Mouse (Mus musculus) CH12.LX (cell line): ENCODE measurements around the gene Plekha6. TPM values are rescaled to one million over a fixed set of nuclear protein-coding genes. Genes with fewer than 3 reads are reported as not detected.

Experiments used
- DNase-seq: peaks from one replicate; pipeline ENCODE4 v3.0.0-alpha.2; 2013; ENCODE audit errors: extremely low read depth
- H3K27ac ChIP-seq: 2 replicates; pipeline ENCODE4 v1.5.1; 2012; ENCODE audit warnings: low read depth, mild to moderate bottlenecking, control low read depth, moderate library complexity; ENCODE audit not compliant: insufficient read depth
- H3K27me3 ChIP-seq: replicated peaks from 2 replicates; pipeline ENCODE3; 2012; ENCODE audit warnings: inconsistent platforms
- H3K36me3 ChIP-seq, 2 experiments: replicated peaks in 1 of 2; 2 replicates each; pipeline versions ENCODE3 to v1.6.1; 2012; ENCODE audit warnings: inconsistent platforms in 1 of 2, low read length in 1 of 2, mild to moderate bottlenecking in 1 of 2, mixed read lengths in 1 of 2, moderate library complexity in 1 of 2; ENCODE audit not compliant: control insufficient read depth in 1 of 2, insufficient read depth in 1 of 2
- H3K4me1 ChIP-seq, 2 experiments: 2 replicates each; pipeline ENCODE4 v1.6.1; 2012; ENCODE audit warnings: inconsistent platforms in 1 of 2, moderate library complexity in 1 of 2; ENCODE audit not compliant: insufficient read depth in 2 of 2, control insufficient read depth in 1 of 2
- H3K4me2 ChIP-seq: 2 replicates; pipeline ENCODE4 v1.6.1; 2012; ENCODE audit warnings: low read depth, mild to moderate bottlenecking, control low read depth; ENCODE audit not compliant: poor library complexity, insufficient read depth, severe bottlenecking
- H3K4me3 ChIP-seq, 3 experiments: fragments of 150-350 bp in 1 of 3; sonication (generic) in 1 of 3; replicated peaks in 1 of 3; 2 replicates each; pipeline versions ENCODE3 to v1.5.1; 2011 to 2012; ENCODE audit warnings: low read depth in 2 of 3, low read length in 2 of 3, mild to moderate bottlenecking in 2 of 3, moderate library complexity in 2 of 3, control low read depth in 1 of 3, improper control_type of control experiment in 1 of 3, inconsistent platforms in 1 of 3, mixed read lengths in 1 of 3; ENCODE audit not compliant: poor library complexity in 1 of 3
- H3K79me2 ChIP-seq: replicated peaks from 2 replicates; pipeline ENCODE4 v1.6.1; 2012; ENCODE audit warnings: mild to moderate bottlenecking, moderate library complexity; ENCODE audit not compliant: control insufficient read depth, poor library complexity, insufficient read depth, severe bottlenecking; ENCODE audit errors: extremely low read depth
- H3K9ac ChIP-seq: 2 replicates; pipeline ENCODE4 v1.6.1; 2012; ENCODE audit warnings: low read depth, mild to moderate bottlenecking, control low read depth, moderate library complexity; ENCODE audit not compliant: insufficient read depth
- H3K9me3 ChIP-seq: replicated peaks from 2 replicates; pipeline ENCODE3; 2012; ENCODE audit warnings: low read length, inconsistent platforms, mixed read lengths
- CHD2 ChIP-seq: IDR thresholded peaks from 2 replicates; pipeline ENCODE4 v1.6.1; 2011; ENCODE audit warnings: low read length, improper control_type of control experiment
- ETS1 ChIP-seq: conservative IDR thresholded peaks from 2 replicates; pipeline ENCODE4 v1.6.1; 2012; ENCODE audit warnings: low read depth, mild to moderate bottlenecking, inconsistent platforms, low read length, improper control_type of control experiment, moderate library complexity
- JUN ChIP-seq: IDR thresholded peaks from 2 replicates; pipeline ENCODE4 v1.6.1; 2011; ENCODE audit warnings: low read depth, mild to moderate bottlenecking, low read length, improper control_type of control experiment, moderate library complexity; ENCODE audit not compliant: insufficient read depth
- JUND ChIP-seq: conservative IDR thresholded peaks from 2 replicates; pipeline ENCODE4 v1.6.1; 2011; ENCODE audit warnings: low read depth, low read length, improper control_type of control experiment
- MAFK ChIP-seq: IDR thresholded peaks from 2 replicates; pipeline ENCODE4 v1.6.1; 2011; ENCODE audit warnings: low read length, improper control_type of control experiment; ENCODE audit not compliant: insufficient replicate concordance
- RAD21 ChIP-seq: IDR thresholded peaks from 2 replicates; pipeline ENCODE4 v1.6.1; 2011; ENCODE audit warnings: low read depth, mild to moderate bottlenecking, low read length, improper control_type of control experiment, moderate library complexity
- RCOR1 ChIP-seq: conservative IDR thresholded peaks from 2 replicates; pipeline ENCODE4 v1.6.1; 2012; ENCODE audit warnings: low read depth, mild to moderate bottlenecking, inconsistent platforms, low read length, improper control_type of control experiment
- SIN3A ChIP-seq: IDR thresholded peaks from 2 replicates; pipeline ENCODE4 v1.6.1; 2012; ENCODE audit warnings: low read length, improper control_type of control experiment, inconsistent platforms
- TBP ChIP-seq: conservative IDR thresholded peaks from 2 replicates; pipeline ENCODE4 v1.6.1; 2011; ENCODE audit warnings: low read depth, low read length, improper control_type of control experiment
- ZNF384 ChIP-seq: IDR thresholded peaks from 2 replicates; pipeline ENCODE4 v1.6.1; 2012; ENCODE audit warnings: low read depth, low read length, improper control_type of control experiment, inconsistent platforms
- dilution Hi-C: fragments of 300-500 bp; cut with MboI; formaldehyde crosslinking; loops from 2 replicates; pipeline ENCODE4 v1.14.3; 2020; ENCODE audit warnings: low sequenced_read_pairs; ENCODE audit not compliant: extremely low pct_unique_long_range_greater_than_20kb, extremely low pct_ligation_motif_present
- in situ Hi-C: fragments of 300-500 bp; cut with MboI; formaldehyde crosslinking; loops from 3 replicates; pipeline ENCODE4 v1.14.3; 2019; ENCODE audit warnings: low sequenced_read_pairs, low pct_ligation_motif_present, low pct_unique_long_range_greater_than_20kb, mixed read lengths
- polyA plus RNA-seq: library from polyadenylated mRNA; unstranded; fragments of >175 nt; gene quantifications from 2 replicates; pipeline ENCODE4 v1.2.1, GENCODE M21; 2012; ENCODE audit warnings: low read depth; ENCODE audit not compliant: insufficient read length
- total RNA-seq, 2 experiments: library from RNA; depleted of rRNA; stranded (reverse); fragments of 300-350 nt in 1 of 2; fragments of >200 nt in 1 of 2; gene quantifications; 2 replicates each; pipeline ENCODE4 v1.2.3; 2012 to 2014

Plekha6 gene
- total and polyA plus RNA-seq, 3 experiments: 0.07 TPM; not detected in 2

DNA sequence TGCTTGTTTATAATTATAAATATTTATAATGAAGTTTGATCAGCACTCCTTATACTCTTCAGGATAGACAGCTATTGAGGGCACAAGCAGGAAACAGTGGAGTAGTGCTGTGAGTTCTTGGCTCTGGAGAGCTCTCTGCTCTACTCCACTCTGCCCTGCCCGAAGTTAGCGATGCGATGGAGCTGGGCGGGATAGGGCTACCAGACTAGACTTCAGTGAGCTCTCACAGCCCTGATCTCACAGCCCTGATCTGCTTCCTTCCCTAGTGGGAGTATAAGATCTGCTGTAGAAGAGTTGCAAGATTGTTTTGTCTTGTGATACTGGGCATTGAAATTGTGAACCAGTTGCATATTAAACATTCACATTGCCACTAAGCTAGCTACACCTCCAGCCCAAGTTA, 29.1 kb upstream of the Plekha6 start:
- no peak for DNase-seq
- in situ Hi-C loops: no loop called here
- H3K79me2 ChIP-seq: peaks cover 81% of the 10 kb centered on the region
- TF ChIP-seq RCOR1 (no peak), SIN3A (peak; percentile 17; the same call in 1 of the 2 replicates)
- peaks cover 4 to 28% of the 10 kb centered on the region in 2 experiments; a peak in 3 of 4 replicates for H3K4me1 ChIP-seq
- H3K27ac ChIP-seq: no peak overlapping the region
- no peaks in the 10 kb centered on the region for H3K9me3 ChIP-seq
- H3K4me3 ChIP-seq: peak overlapping the region; percentile 94 to 99 (median 98)
- H3K36me3 ChIP-seq: peaks cover 57 to 66% of the 10 kb centered on the region in 2 experiments
- H3K9ac ChIP-seq: peak overlapping the region; percentile 91
- no peaks in the 10 kb centered on the region for H3K27me3 ChIP-seq
- peak overlapping the region; percentile 91 for H3K4me2 ChIP-seq
- dilution Hi-C loops: no loop called here

DNA sequence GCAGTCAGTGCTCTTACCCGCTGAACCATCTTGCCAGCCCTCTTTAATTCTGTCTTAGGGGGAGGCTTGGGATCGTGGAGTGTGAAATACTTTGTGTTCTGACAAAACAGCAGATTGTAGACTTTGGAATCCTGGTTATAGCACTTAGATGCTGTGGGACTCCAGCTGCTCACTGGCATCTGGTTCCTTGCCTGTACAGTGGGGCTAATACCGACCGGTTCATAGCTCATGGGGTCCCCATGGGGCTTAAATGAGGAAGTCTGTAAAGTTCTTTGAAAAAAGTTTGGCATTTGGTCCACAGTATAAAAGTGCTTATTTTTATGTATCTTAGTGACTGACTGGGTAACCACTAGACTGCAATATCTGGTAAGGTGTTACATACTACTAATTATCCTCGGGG, 28.2 kb upstream of the Plekha6 start:
- no peaks in the 10 kb centered on the region for H3K27me3 ChIP-seq
- H3K27ac ChIP-seq: no peak overlapping the region
- peaks cover 64 to 73% of the 10 kb centered on the region in 2 experiments for H3K36me3 ChIP-seq
- peaks cover 81% of the 10 kb centered on the region for H3K79me2 ChIP-seq
- peaks cover 4 to 28% of the 10 kb centered on the region in 2 experiments; a peak in 3 of 4 replicates for H3K4me1 ChIP-seq
- H3K4me2 ChIP-seq: peak overlapping the region; percentile 91
- peak overlapping the region; percentile 54 to 98 (median 61) for H3K4me3 ChIP-seq
- in situ Hi-C loops: no loop called here
- dilution Hi-C loops: no loop called here
- TF ChIP-seq RAD21: no peak
- 0 out of 2 replicates have a peak, but pooled peaks have one; percentile 18 for TF ChIP-seq TBP
- no peak for DNase-seq
- H3K9ac ChIP-seq: peak overlapping the region; percentile 91
- H3K9me3 ChIP-seq: no peaks in the 10 kb centered on the region

DNA sequence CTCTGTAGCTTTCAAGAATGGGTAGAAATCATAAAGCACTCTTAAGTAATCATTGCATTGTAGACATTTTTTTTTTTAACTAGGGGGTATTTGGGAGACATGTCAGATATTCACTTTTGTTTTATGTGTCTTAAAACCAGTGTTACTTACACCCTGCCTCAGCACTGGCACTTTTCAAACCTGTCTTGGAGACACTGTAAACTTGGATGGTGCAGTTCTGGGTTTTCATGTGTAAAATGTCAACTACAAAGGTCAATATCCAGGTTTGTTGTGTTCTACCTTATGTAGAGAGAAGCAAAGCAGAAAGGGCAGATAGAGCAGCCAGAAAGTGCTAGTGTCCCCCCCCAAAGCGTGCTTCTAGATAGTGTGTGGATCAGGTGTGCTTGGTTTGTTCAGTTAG, 25.6 kb upstream of the Plekha6 start:
- peaks cover 61 to 77% of the 10 kb centered on the region in 2 experiments for H3K36me3 ChIP-seq
- peaks cover 4 to 28% of the 10 kb centered on the region in 2 experiments; a peak in 3 of 4 replicates for H3K4me1 ChIP-seq
- no peak overlapping the region for H3K9ac ChIP-seq
- TF ChIP-seq RCOR1 (no peak), JUN (no peak), MAFK (no peak), CHD2 (no peak), ZNF384 (no peak), TBP (no peak), ETS1 (no peak), JUND (no peak)
- in situ Hi-C loops (no loop called here), dilution Hi-C loops (no loop called here)
- H3K27me3 ChIP-seq: no peaks in the 10 kb centered on the region
- no peak for DNase-seq
- peaks cover 59% of the 10 kb centered on the region for H3K79me2 ChIP-seq
- H3K4me3 ChIP-seq: no peak overlapping the region
- no peaks in the 10 kb centered on the region for H3K9me3 ChIP-seq
- no peak overlapping the region for H3K4me2 ChIP-seq
- no peak overlapping the region for H3K27ac ChIP-seq
